Mouse (Mus musculus) CH12.LX (cell line): Measurements from ENCODE around the gene Mettl7b. TPM values are rescaled to one million over a fixed set of nuclear protein-coding genes. Genes with fewer than 3 reads are reported as not detected.

Experiments
- DNase-seq: peaks from one replicate; pipeline ENCODE4 v3.0.0-alpha.2; 2013; ENCODE audit errors: extremely low read depth
- H3K27ac ChIP-seq: 2 replicates; pipeline ENCODE4 v1.5.1; 2012; ENCODE audit warnings: low read depth, mild to moderate bottlenecking, control low read depth, moderate library complexity; ENCODE audit not compliant: insufficient read depth
- H3K27me3 ChIP-seq: replicated peaks from 2 replicates; pipeline ENCODE3; 2012; ENCODE audit warnings: inconsistent platforms
- H3K36me3 ChIP-seq, 2 experiments: replicated peaks in 1 of 2; 2 replicates each; pipeline versions ENCODE3 to v1.6.1; 2012; ENCODE audit warnings: inconsistent platforms in 1 of 2, low read length in 1 of 2, mild to moderate bottlenecking in 1 of 2, mixed read lengths in 1 of 2, moderate library complexity in 1 of 2; ENCODE audit not compliant: control insufficient read depth in 1 of 2, insufficient read depth in 1 of 2
- H3K4me1 ChIP-seq, 2 experiments: 2 replicates each; pipeline ENCODE4 v1.6.1; 2012; ENCODE audit warnings: inconsistent platforms in 1 of 2, moderate library complexity in 1 of 2; ENCODE audit not compliant: insufficient read depth in 2 of 2, control insufficient read depth in 1 of 2
- H3K4me2 ChIP-seq: 2 replicates; pipeline ENCODE4 v1.6.1; 2012; ENCODE audit warnings: low read depth, mild to moderate bottlenecking, control low read depth; ENCODE audit not compliant: poor library complexity, insufficient read depth, severe bottlenecking
- H3K4me3 ChIP-seq, 3 experiments: fragments of 150-350 bp in 1 of 3; sonication (generic) in 1 of 3; replicated peaks in 1 of 3; 2 replicates each; pipeline versions ENCODE3 to v1.5.1; 2011 to 2012; ENCODE audit warnings: low read depth in 2 of 3, low read length in 2 of 3, mild to moderate bottlenecking in 2 of 3, moderate library complexity in 2 of 3, control low read depth in 1 of 3, improper control_type of control experiment in 1 of 3, inconsistent platforms in 1 of 3, mixed read lengths in 1 of 3; ENCODE audit not compliant: poor library complexity in 1 of 3
- H3K79me2 ChIP-seq: replicated peaks from 2 replicates; pipeline ENCODE4 v1.6.1; 2012; ENCODE audit warnings: mild to moderate bottlenecking, moderate library complexity; ENCODE audit not compliant: control insufficient read depth, poor library complexity, insufficient read depth, severe bottlenecking; ENCODE audit errors: extremely low read depth
- H3K9ac ChIP-seq: 2 replicates; pipeline ENCODE4 v1.6.1; 2012; ENCODE audit warnings: low read depth, mild to moderate bottlenecking, control low read depth, moderate library complexity; ENCODE audit not compliant: insufficient read depth
- H3K9me3 ChIP-seq: replicated peaks from 2 replicates; pipeline ENCODE3; 2012; ENCODE audit warnings: low read length, inconsistent platforms, mixed read lengths
- BHLHE40 ChIP-seq: IDR thresholded peaks from 2 replicates; pipeline ENCODE4 v1.6.1; 2011; ENCODE audit warnings: mild to moderate bottlenecking, low read depth, low read length, improper control_type of control experiment
- CHD1 ChIP-seq: IDR thresholded peaks from 2 replicates; pipeline ENCODE4 v1.6.1; 2012; ENCODE audit warnings: low read depth, low read length, improper control_type of control experiment, inconsistent platforms
- CHD2 ChIP-seq: IDR thresholded peaks from 2 replicates; pipeline ENCODE4 v1.6.1; 2011; ENCODE audit warnings: low read length, improper control_type of control experiment
- ELF1 ChIP-seq: IDR thresholded peaks from 2 replicates; pipeline ENCODE4 v1.6.1; 2014; ENCODE audit warnings: low read depth, mild to moderate bottlenecking, inconsistent platforms, low read length, improper control_type of control experiment
- ETS1 ChIP-seq: conservative IDR thresholded peaks from 2 replicates; pipeline ENCODE4 v1.6.1; 2012; ENCODE audit warnings: low read depth, mild to moderate bottlenecking, inconsistent platforms, low read length, improper control_type of control experiment, moderate library complexity
- JUN ChIP-seq: IDR thresholded peaks from 2 replicates; pipeline ENCODE4 v1.6.1; 2011; ENCODE audit warnings: low read depth, mild to moderate bottlenecking, low read length, improper control_type of control experiment, moderate library complexity; ENCODE audit not compliant: insufficient read depth
- KAT2A ChIP-seq: IDR thresholded peaks from 2 replicates; pipeline ENCODE4 v1.6.1; 2012; ENCODE audit warnings: low read length, improper control_type of control experiment, inconsistent platforms; ENCODE audit not compliant: insufficient replicate concordance
- MAFK ChIP-seq: IDR thresholded peaks from 2 replicates; pipeline ENCODE4 v1.6.1; 2011; ENCODE audit warnings: low read length, improper control_type of control experiment; ENCODE audit not compliant: insufficient replicate concordance
- MAZ ChIP-seq: IDR thresholded peaks from 2 replicates; pipeline ENCODE4 v1.6.1; 2012; ENCODE audit warnings: low read depth, mild to moderate bottlenecking, inconsistent platforms, low read length, improper control_type of control experiment, moderate library complexity
- MEF2A ChIP-seq: IDR thresholded peaks from 2 replicates; pipeline ENCODE4 v1.6.1; 2014; ENCODE audit warnings: low read depth, mild to moderate bottlenecking, inconsistent platforms, low read length, improper control_type of control experiment, borderline replicate concordance
- MXI1 ChIP-seq: IDR thresholded peaks from 2 replicates; pipeline ENCODE4 v1.6.1; 2011; ENCODE audit warnings: mild to moderate bottlenecking, low read depth, low read length, improper control_type of control experiment
- MYC ChIP-seq: IDR thresholded peaks from 2 replicates; pipeline ENCODE4 v1.6.1; 2011; ENCODE audit warnings: low read depth, mild to moderate bottlenecking, improper control_type of control experiment, low read length
- NRF1 ChIP-seq: IDR thresholded peaks from 2 replicates; pipeline ENCODE4 v1.6.1; 2014; ENCODE audit warnings: low read depth, mild to moderate bottlenecking, inconsistent platforms, low read length, improper control_type of control experiment, moderate library complexity
- PAX5 ChIP-seq: IDR thresholded peaks from 2 replicates; pipeline ENCODE4 v1.6.1; 2012; ENCODE audit warnings: low read length, inconsistent platforms, mixed read lengths
- POLR2A ChIP-seq: IDR thresholded peaks from 2 replicates; pipeline ENCODE4 v1.6.1; 2011; ENCODE audit warnings: low read depth, mild to moderate bottlenecking, improper control_type of control experiment, low read length
- RCOR1 ChIP-seq: conservative IDR thresholded peaks from 2 replicates; pipeline ENCODE4 v1.6.1; 2012; ENCODE audit warnings: low read depth, mild to moderate bottlenecking, inconsistent platforms, low read length, improper control_type of control experiment
- SMC3 ChIP-seq: IDR thresholded peaks from 2 replicates; pipeline ENCODE4 v1.6.1; 2011; ENCODE audit warnings: low read depth, low read length, improper control_type of control experiment
- TBP ChIP-seq: conservative IDR thresholded peaks from 2 replicates; pipeline ENCODE4 v1.6.1; 2011; ENCODE audit warnings: low read depth, low read length, improper control_type of control experiment
- USF2 ChIP-seq: conservative IDR thresholded peaks from 2 replicates; pipeline ENCODE4 v1.6.1; 2011; ENCODE audit warnings: low read depth, low read length, improper control_type of control experiment
- dilution Hi-C: fragments of 300-500 bp; cut with MboI; formaldehyde crosslinking; loops from 2 replicates; pipeline ENCODE4 v1.14.3; 2020; ENCODE audit warnings: low sequenced_read_pairs; ENCODE audit not compliant: extremely low pct_unique_long_range_greater_than_20kb, extremely low pct_ligation_motif_present
- in situ Hi-C: fragments of 300-500 bp; cut with MboI; formaldehyde crosslinking; loops from 3 replicates; pipeline ENCODE4 v1.14.3; 2019; ENCODE audit warnings: low sequenced_read_pairs, low pct_ligation_motif_present, low pct_unique_long_range_greater_than_20kb, mixed read lengths
- polyA plus RNA-seq: library from polyadenylated mRNA; unstranded; fragments of >175 nt; gene quantifications from 2 replicates; pipeline ENCODE4 v1.2.1, GENCODE M21; 2012; ENCODE audit warnings: low read depth; ENCODE audit not compliant: insufficient read length
- total RNA-seq, 2 experiments: library from RNA; depleted of rRNA; stranded (reverse); fragments of 300-350 nt in 1 of 2; fragments of >200 nt in 1 of 2; gene quantifications; 2 replicates each; pipeline ENCODE4 v1.2.3; 2012 to 2014

Gene Mettl7b
- total and polyA plus RNA-seq, 3 experiments = not detected

- dilution Hi-C loops = no loop called here
- TF ChIP-seq POLR2A (no peak), SMC3 (no peak), PAX5 (no peak), ETS1 (no peak), MEF2A (no peak), TBP (no peak), ELF1 (no peak), USF2 (no peak), MAFK (no peak), CHD2 (no peak), MAZ (no peak), JUN (no peak), MYC (no peak), BHLHE40 (no peak), CHD1 (no peak), MXI1 (no peak), KAT2A (no peak)
- TF ChIP-seq, all 38 proteins: peak for 0
- no peak overlapping the region for H3K4me3 ChIP-seq
- H3K4me1 ChIP-seq = no peaks in the 10 kb centered on the region
- H3K36me3 ChIP-seq = no peaks in the 10 kb centered on the region
- H3K27me3 ChIP-seq = peaks cover 3% of the 10 kb centered on the region
- no peak overlapping the region for H3K27ac ChIP-seq
- no peaks in the 10 kb centered on the region for H3K9me3 ChIP-seq
- H3K9ac ChIP-seq = no peak overlapping the region
- in situ Hi-C loops = no loop called here
- H3K79me2 ChIP-seq = no peaks in the 10 kb centered on the region
- DNase-seq = no peak
- no peak overlapping the region for H3K4me2 ChIP-seq
Measured at GRCm38 (mm10) chr10:128950208-128950887, 10.4 kb downstream of the Mettl7b start.

- peaks cover 23% of the 10 kb centered on the region for H3K27me3 ChIP-seq
- no peak overlapping the region for H3K4me2 ChIP-seq
- H3K79me2 ChIP-seq = no peaks in the 10 kb centered on the region
- dilution Hi-C loops (no loop called here), in situ Hi-C loops (no loop called here)
- no peak overlapping the region for H3K9ac ChIP-seq
- H3K4me1 ChIP-seq = no peaks in the 10 kb centered on the region
- no peak overlapping the region for H3K4me3 ChIP-seq
- no peak for DNase-seq
- no peaks in the 10 kb centered on the region for H3K36me3 ChIP-seq
- TF ChIP-seq RCOR1 (no peak), NRF1 (no peak)
- H3K27ac ChIP-seq = no peak overlapping the region
- no peaks in the 10 kb centered on the region for H3K9me3 ChIP-seq
Measured at GRCm38 (mm10) chr10:128947496-128947895, 13.3 kb downstream of the Mettl7b start.
